In genomic region chr5:107684380-107684779, GRCm38 (mm10) we compare ENCODE assay signal across 16 mouse cellular contexts. TPM values are rescaled to one million over a fixed set of nuclear protein-coding genes. Genes with fewer than 3 reads are reported as not detected.
DNase-seq lines count a peak whose midpoint lies in the region; ATAC-seq and TF ChIP-seq lines count a peak whose summit lies in the region.
"Had no signal": no experiment of that assay in that cellular context is flagged by ENCODE, and none has a peak within 500 bp of the region (broad histone marks: within the 10 kb centered on the region; RNA-seq: fewer than 3 reads in every experiment).

No protein-coding gene starts in this region.

- H3K27me3 ChIP-seq in intestine, embryonic 14.5 days (replicated peaks; ENCODE audit: control insufficient read depth, insufficient read depth, low read length), result no peaks in the 10 kb centered on the region
- H3K27me3 ChIP-seq in intestine, embryonic 16.5 days (replicated peaks; ENCODE audit: control insufficient read depth, insufficient read depth, low read length), result no peaks in the 10 kb centered on the region

- no peak overlapping the region for H3K4me2 ChIP-seq in intestine, embryonic 14.5 days (ENCODE audit: low read length)
- no peak overlapping the region for H3K4me2 ChIP-seq in intestine, embryonic 16.5 days (ENCODE audit: low read depth, low read length)
- H3K4me2 ChIP-seq: heart, embryonic 13.5 days; limb, embryonic 12.5 days; stomach, embryonic 15.5 days had no signal

- peak; percentile 42 for DNase-seq in intestine, embryonic 14.5 days (ENCODE audit: low spot score)
- peak; percentile 8 for DNase-seq in lung, postnatal 14 days
- DNase-seq in lung, adult 2 months, result no peak
- peak; percentile 35 to 36 for DNase-seq in B cell, adult 2 months
- no peak for DNase-seq in cerebellum, adult 18-20 months
- no peak for DNase-seq in embryo, embryonic 10 days (ENCODE audit: low spot score)
- DNase-seq: right cerebral cortex, postnatal 14 days had no signal

- H3K36me3 ChIP-seq in intestine, embryonic 14.5 days (ENCODE audit: control insufficient read depth, insufficient read depth, low read length), result no peaks in the 10 kb centered on the region
- H3K36me3 ChIP-seq in intestine, embryonic 16.5 days (ENCODE audit: control insufficient read depth, insufficient read depth, low read length), result no peaks in the 10 kb centered on the region
- H3K36me3 ChIP-seq: heart, embryonic 13.5 days; limb, embryonic 12.5 days; stomach, embryonic 15.5 days had no signal

- H3K9ac ChIP-seq in intestine, embryonic 14.5 days (ENCODE audit: low read length), result no peak overlapping the region
- no peak overlapping the region for H3K9ac ChIP-seq in intestine, embryonic 16.5 days (ENCODE audit: low read depth, low read length)
- H3K9ac ChIP-seq: heart, embryonic 13.5 days; limb, embryonic 12.5 days; stomach, embryonic 15.5 days had no signal

- 0 out of 2 replicates have a peak, but pooled peaks cover 6% of the 10 kb centered on the region for H3K4me1 ChIP-seq in intestine, embryonic 14.5 days (replicated peaks; ENCODE audit: control insufficient read depth, insufficient read depth, low read length)
- peaks cover 9% of the 10 kb centered on the region for H3K4me1 ChIP-seq in intestine, embryonic 16.5 days (ENCODE audit: control insufficient read depth, insufficient read depth, low read length)
- H3K4me1 ChIP-seq in lung, adult 2 months (ENCODE audit: control insufficient read depth, insufficient read depth, low read length), result peaks cover 6% of the 10 kb centered on the region

- no peak for TF ChIP-seq CTCF in lung, adult 2 months (IDR thresholded peaks at IDR 0.05; ENCODE audit: insufficient read depth, low read length)

- H3K9me3 ChIP-seq in intestine, embryonic 14.5 days (ENCODE audit: control insufficient read depth, low read length), result no peaks in the 10 kb centered on the region
- no peaks in the 10 kb centered on the region for H3K9me3 ChIP-seq in intestine, embryonic 16.5 days (ENCODE audit: control insufficient read depth, low read length)
- H3K9me3 ChIP-seq: limb, embryonic 12.5 days; stomach, embryonic 15.5 days had no signal

- TF ChIP-seq POLR2A in lung, adult 2 months (IDR thresholded peaks at IDR 0.05; ENCODE audit: borderline replicate concordance, extremely low read depth, low read depth, low read length), result no peak

- no peak for ATAC-seq in intestine, embryonic 14.5 days (replicated peaks; ENCODE audit: low FRiP score, low TSS enrichment, low read depth)
- no peak for ATAC-seq in intestine, embryonic 16.5 days
- 0 out of 2 replicates have a peak, but pooled peaks have one; percentile 40 for ATAC-seq in common myeloid progenitor, adult 5-6 weeks (replicated peaks; ENCODE audit: low read depth, poor library complexity, severe bottlenecking)
- ATAC-seq: activated CD4-positive, CD25-positive, alpha-beta regulatory T cell, adult 4 months; hindbrain, embryonic 16.5 days had no signal

- 84% methylated on average over 2 of the region's 2 CpGs for WGBS in intestine, embryonic 14.5 days
- WGBS in intestine, embryonic 16.5 days, result 79% methylated on average over 2 of the region's 2 CpGs
- WGBS in lung, adult 2 months, result 65% methylated on average over 2 of the region's 2 CpGs

- no peak overlapping the region for H3K4me3 ChIP-seq in intestine, embryonic 14.5 days (ENCODE audit: low read depth, low read length)
- no peak overlapping the region for H3K4me3 ChIP-seq in intestine, embryonic 16.5 days (ENCODE audit: low read length)
- H3K4me3 ChIP-seq in lung, adult 2 months (replicated peaks; ENCODE audit: extremely low read depth, low read depth, low read length), result no peak overlapping the region
- H3K4me3 ChIP-seq: heart, embryonic 13.5 days; limb, embryonic 12.5 days; stomach, embryonic 15.5 days had no signal

- H3K27ac ChIP-seq in intestine, embryonic 14.5 days (ENCODE audit: low read depth), result no peak overlapping the region
- H3K27ac ChIP-seq in intestine, embryonic 16.5 days (ENCODE audit: low read length), result no peak overlapping the region
- H3K27ac ChIP-seq: heart, embryonic 13.5 days; limb, embryonic 12.5 days; stomach, embryonic 15.5 days had no signal

RNA-seq across cellular contexts. Expression of gene Gfi1, which starts 41.5 kb away (rescaled TPM):
- polyA plus RNA-seq in intestine, embryonic 14.5 days (2014; fragmentation: Nextera tagmentation; extraction: Ambion mirVana), result 0.69 and 1.4 TPM in 2 replicates
- polyA plus RNA-seq in intestine, embryonic 16.5 days (2015; fragmentation: Nextera tagmentation; extraction: Ambion mirVana), result 0.92 and 1.1 TPM in 2 replicates
- 0.73 and 2.0 TPM in 2 replicates for polyA plus RNA-seq in lung, adult 2 months (2012; rRNA removed)
- 9.0 and 9.8 TPM in 2 replicates for total RNA-seq in common myeloid progenitor, adult 5-6 weeks (2017)
- total RNA-seq: layer of hippocampus, adult 8-10 months had no signal
- polyA plus RNA-seq: heart, embryonic 13.5 days; hindbrain, embryonic 16.5 days; limb, embryonic 12.5 days; neural tube, embryonic 14.5 days had no signal

Comparison
In these comparisons a context has a peak if more than half of its experiments do, and no peak if none do; other contexts are left out.
1. DNase-seq: peak in intestine, embryonic 14.5 days (single experiment), lung, postnatal 14 days (single experiment) and B cell, adult 2 months (2 of 2); none in lung, adult 2 months (single experiment), cerebellum, adult 18-20 months (0 of 2) and embryo, embryonic 10 days (single experiment).